Mouse (Mus musculus): ENCODE measurements at regions not wholly inside any gene's neighbourhood (a gene's known extent, or its start where the extent isn't known, plus 50 kb on each side); places are given as distances from the start of the nearest gene placed in this dataset.

DNA sequence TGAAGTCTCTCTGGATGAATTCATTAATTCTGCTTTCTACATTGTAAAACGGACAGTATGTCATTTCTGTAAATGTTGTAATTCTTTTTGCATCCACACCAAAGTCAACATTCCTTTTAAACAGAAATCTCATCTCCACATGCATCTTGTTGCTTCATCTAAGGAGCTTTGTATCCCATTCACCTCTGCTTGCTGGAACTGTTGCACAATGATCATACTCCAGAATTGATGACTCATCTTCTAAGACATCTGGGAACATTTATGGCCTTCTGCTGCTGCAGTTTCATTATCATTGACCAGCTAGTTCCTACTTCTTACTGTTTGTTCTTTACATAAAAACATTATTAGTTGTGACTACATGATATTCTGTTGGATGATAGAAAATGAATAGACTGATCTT lies 1926.9 kb upstream of the Gm38303 start:
- no peak overlapping the region for H3K9ac ChIP-seq
- ATAC-seq: no peak
- no peak overlapping the region for H3K4me2 ChIP-seq
- 84% methylated on average over 1 of the region's 1 CpGs for WGBS
- no peak overlapping the region for H3K4me3 ChIP-seq
- no peaks in the 10 kb centered on the region for H3K4me1 ChIP-seq
- H3K27me3 ChIP-seq: no peaks in the 10 kb centered on the region
- no peak overlapping the region for H3K27ac ChIP-seq
- H3K9me3 ChIP-seq (replicated peaks): no peaks in the 10 kb centered on the region
- no peaks in the 10 kb centered on the region for H3K36me3 ChIP-seq (ENCODE audit: poor library complexity, severe bottlenecking)

DNA sequence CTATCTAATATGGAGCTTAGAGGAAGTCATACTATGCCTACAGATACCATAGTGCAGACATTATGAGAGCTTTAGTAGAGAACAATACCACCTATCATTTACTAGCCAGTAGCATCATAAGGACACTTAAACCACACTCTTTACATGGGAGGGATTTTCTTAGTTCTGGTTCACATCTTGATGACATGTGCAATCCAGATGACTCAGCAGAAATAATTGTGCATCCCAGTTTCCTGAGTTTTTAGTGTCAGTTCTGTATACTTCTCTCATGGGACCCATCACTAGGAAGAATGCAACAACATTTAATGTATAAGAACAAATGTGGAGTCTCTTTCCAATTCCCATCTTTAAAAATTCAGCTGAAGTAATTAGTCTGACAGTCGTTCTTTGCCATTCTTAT lies 1922.2 kb upstream of the Gm38303 start:
- H3K4me1 ChIP-seq: no peaks in the 10 kb centered on the region
- no peak overlapping the region for H3K4me3 ChIP-seq
- no peaks in the 10 kb centered on the region for H3K9me3 ChIP-seq (replicated peaks)
- H3K27me3 ChIP-seq: no peaks in the 10 kb centered on the region
- H3K4me2 ChIP-seq: no peak overlapping the region
- no peak overlapping the region for H3K9ac ChIP-seq
- no peaks in the 10 kb centered on the region for H3K36me3 ChIP-seq (ENCODE audit: poor library complexity, severe bottlenecking)
- H3K27ac ChIP-seq: no peak overlapping the region
- no peak for ATAC-seq
- 90% methylated on average over 1 of the region's 1 CpGs for WGBS

DNA sequence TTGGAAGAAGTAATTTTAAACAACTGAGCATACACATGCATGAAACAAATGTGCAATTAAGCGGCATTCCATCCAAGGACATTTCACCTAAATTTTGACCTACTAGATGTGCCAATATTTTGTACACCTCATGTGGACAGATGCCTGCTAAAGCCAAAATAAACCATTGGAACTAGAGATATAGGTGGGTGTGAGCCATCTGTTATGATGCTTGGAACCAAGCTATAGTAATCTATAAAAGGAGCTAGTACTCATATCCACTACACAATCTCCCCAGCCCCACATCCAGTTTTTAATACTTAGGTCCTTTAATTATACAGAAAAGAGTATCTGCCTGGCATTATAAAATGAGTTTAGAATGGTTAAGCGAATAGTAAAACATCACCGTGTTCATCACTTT lies 1910.7 kb upstream of the Gm38303 start:
- no peaks in the 10 kb centered on the region for H3K9me3 ChIP-seq (replicated peaks)
- H3K9ac ChIP-seq: no peak overlapping the region
- no peaks in the 10 kb centered on the region for H3K4me1 ChIP-seq
- H3K27ac ChIP-seq: no peak overlapping the region
- WGBS: 95% methylated on average over 3 of the region's 3 CpGs
- no peak overlapping the region for H3K4me2 ChIP-seq
- H3K4me3 ChIP-seq: no peak overlapping the region
- H3K27me3 ChIP-seq: no peaks in the 10 kb centered on the region
- no peaks in the 10 kb centered on the region for H3K36me3 ChIP-seq (ENCODE audit: poor library complexity, severe bottlenecking)
- no peak for ATAC-seq

GRCm38 (mm10) chr3:12241026-12241425 lies 1905.5 kb upstream of the Gm38303 start:
- no peaks in the 10 kb centered on the region for H3K9me3 ChIP-seq (replicated peaks)
- H3K27ac ChIP-seq: no peak overlapping the region
- no peak overlapping the region for H3K4me2 ChIP-seq
- H3K36me3 ChIP-seq (ENCODE audit: poor library complexity, severe bottlenecking): no peaks in the 10 kb centered on the region
- no peaks in the 10 kb centered on the region for H3K27me3 ChIP-seq
- H3K4me3 ChIP-seq: no peak overlapping the region
- ATAC-seq: no peak
- WGBS: 91% methylated on average over 1 of the region's 1 CpGs
- H3K9ac ChIP-seq: no peak overlapping the region
- no peaks in the 10 kb centered on the region for H3K4me1 ChIP-seq

DNA sequence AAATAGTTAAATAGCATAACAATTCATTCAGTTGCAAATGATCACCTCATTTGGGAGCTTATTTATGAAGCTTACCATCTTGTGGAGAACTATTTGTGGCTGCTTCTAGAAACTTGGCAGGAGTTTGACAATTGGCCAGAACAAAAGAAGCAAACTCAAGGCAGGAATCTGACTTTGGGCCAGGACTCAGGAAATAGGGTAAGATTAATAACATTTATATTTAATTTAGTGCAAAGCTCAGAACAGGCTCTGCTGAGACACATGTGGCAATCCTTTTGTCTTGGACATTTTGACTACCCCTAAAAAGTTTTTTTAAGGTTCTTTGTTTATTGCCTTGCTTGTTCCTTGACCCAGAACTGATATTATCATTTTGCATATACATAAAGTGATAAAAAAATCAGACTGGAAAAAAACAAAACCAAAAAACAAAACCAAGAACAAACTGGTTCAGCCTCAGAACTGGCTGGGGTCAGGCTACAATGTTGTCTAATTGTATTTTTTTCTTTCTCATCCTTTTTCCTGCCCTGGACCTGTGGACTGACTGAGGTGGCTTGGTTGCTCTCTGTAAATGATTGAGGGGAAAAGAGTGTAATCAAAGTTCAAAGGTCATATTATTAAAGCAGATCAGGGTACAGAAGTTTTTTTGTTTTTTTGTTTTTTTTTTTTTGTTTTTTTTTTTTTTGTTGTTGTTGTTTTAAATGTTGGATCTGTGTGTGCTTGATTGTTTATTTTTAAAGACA lies 1892.4 kb upstream of the Gm38303 start:
- H3K9me3 ChIP-seq (replicated peaks): no peaks in the 10 kb centered on the region
- no peak overlapping the region for H3K27ac ChIP-seq
- no peak for ATAC-seq
- no peaks in the 10 kb centered on the region for H3K4me1 ChIP-seq
- no peak overlapping the region for H3K9ac ChIP-seq
- no peak overlapping the region for H3K4me3 ChIP-seq
- no peaks in the 10 kb centered on the region for H3K27me3 ChIP-seq
- no peaks in the 10 kb centered on the region for H3K36me3 ChIP-seq (ENCODE audit: poor library complexity, severe bottlenecking)
- no peak overlapping the region for H3K4me2 ChIP-seq

DNA sequence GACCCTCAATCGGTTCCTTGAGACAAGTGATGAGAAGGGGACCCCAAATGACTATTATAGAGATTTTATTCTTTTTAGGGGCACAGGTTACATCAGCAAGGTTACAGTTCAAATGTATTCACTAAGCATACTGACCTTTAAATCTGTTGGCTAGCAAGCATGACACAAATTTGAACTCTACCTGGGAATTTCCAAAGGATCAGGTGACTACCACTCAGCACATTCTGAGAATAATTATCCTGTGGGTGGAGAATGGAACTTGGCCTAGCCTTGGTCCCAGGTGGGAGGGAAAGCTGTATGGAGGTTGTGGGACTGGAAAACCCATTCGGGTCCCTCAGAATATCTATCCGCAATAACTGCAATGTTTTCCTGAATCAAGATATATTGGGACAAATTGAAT lies 1891.3 kb upstream of the Gm38303 start:
- H3K4me2 ChIP-seq: no peak overlapping the region
- no peaks in the 10 kb centered on the region for H3K4me1 ChIP-seq
- no peak overlapping the region for H3K9ac ChIP-seq
- 86% methylated on average over 3 of the region's 3 CpGs for WGBS
- no peaks in the 10 kb centered on the region for H3K27me3 ChIP-seq
- no peak overlapping the region for H3K27ac ChIP-seq
- no peak overlapping the region for H3K4me3 ChIP-seq
- no peak for ATAC-seq
- no peaks in the 10 kb centered on the region for H3K9me3 ChIP-seq (replicated peaks)
- no peaks in the 10 kb centered on the region for H3K36me3 ChIP-seq (ENCODE audit: poor library complexity, severe bottlenecking)

DNA sequence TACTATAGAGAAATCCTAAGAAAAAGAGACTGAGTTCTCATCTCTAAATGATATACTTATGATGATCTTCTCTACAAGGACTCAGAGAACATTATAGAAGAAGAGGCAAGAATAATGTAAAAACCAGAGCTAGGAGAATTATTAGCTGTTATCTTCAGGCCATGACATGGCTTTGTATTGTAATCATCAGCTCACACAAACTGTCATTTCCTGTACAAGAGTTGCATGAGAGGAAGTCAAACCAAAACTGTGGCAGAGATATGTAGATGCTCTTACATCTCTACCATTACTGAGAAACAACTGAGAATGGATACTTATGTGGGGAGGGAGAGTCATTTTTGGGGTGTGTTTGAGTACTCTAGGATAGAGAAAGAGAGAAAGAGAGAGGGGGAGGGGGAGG lies 1889.4 kb upstream of the Gm38303 start:
- no peak overlapping the region for H3K9ac ChIP-seq
- no peaks in the 10 kb centered on the region for H3K9me3 ChIP-seq (replicated peaks)
- ATAC-seq: no peak
- no peaks in the 10 kb centered on the region for H3K4me1 ChIP-seq
- no peaks in the 10 kb centered on the region for H3K27me3 ChIP-seq
- no peak overlapping the region for H3K4me3 ChIP-seq
- H3K36me3 ChIP-seq (ENCODE audit: poor library complexity, severe bottlenecking): no peaks in the 10 kb centered on the region
- H3K4me2 ChIP-seq: no peak overlapping the region
- no peak overlapping the region for H3K27ac ChIP-seq

DNA sequence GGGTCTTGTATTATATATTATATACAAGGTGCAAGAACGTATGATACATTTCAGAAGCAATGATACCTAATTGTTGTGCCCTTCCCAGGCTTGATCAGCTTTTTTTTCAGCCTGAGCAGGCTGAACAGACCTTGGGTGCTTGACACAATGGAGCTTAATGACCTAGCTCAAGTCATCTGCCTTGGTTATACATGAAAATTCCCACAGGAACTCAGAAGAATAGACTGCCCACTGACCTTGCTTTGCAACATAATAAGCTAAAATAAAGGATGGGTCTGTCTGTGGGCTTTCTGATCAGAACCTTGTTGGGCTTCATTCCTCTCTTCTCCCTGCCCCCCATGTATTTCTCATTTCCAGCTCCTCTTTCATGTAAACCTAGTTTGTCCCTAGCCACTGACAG lies 1880.6 kb upstream of the Gm38303 start:
- no peak overlapping the region for H3K9ac ChIP-seq
- no peaks in the 10 kb centered on the region for H3K4me1 ChIP-seq
- ATAC-seq: no peak
- H3K27me3 ChIP-seq: no peaks in the 10 kb centered on the region
- WGBS: 53% methylated on average over 1 of the region's 1 CpGs
- no peak overlapping the region for H3K27ac ChIP-seq
- H3K4me2 ChIP-seq: no peak overlapping the region
- H3K9me3 ChIP-seq (replicated peaks): no peaks in the 10 kb centered on the region
- no peaks in the 10 kb centered on the region for H3K36me3 ChIP-seq (ENCODE audit: poor library complexity, severe bottlenecking)
- H3K4me3 ChIP-seq: no peak overlapping the region

- ATAC-seq: peak; percentile 10; the same call in 1 of the 2 replicates
- H3K9ac ChIP-seq: no peak overlapping the region
- H3K4me1 ChIP-seq: no peaks in the 10 kb centered on the region
- no peaks in the 10 kb centered on the region for H3K36me3 ChIP-seq (ENCODE audit: poor library complexity, severe bottlenecking)
- H3K9me3 ChIP-seq (replicated peaks): no peaks in the 10 kb centered on the region
- H3K4me3 ChIP-seq: no peak overlapping the region
- no peak overlapping the region for H3K4me2 ChIP-seq
- no peak overlapping the region for H3K27ac ChIP-seq
- no peaks in the 10 kb centered on the region for H3K27me3 ChIP-seq
- 87% methylated on average over 3 of the region's 3 CpGs for WGBS
Measured at GRCm38 (mm10) chr3:12214821-12215220, 1879.3 kb upstream of the Gm38303 start.

GRCm38 (mm10) chr3:12173371-12173770 lies 1837.9 kb upstream of the Gm38303 start:
- H3K9me3 ChIP-seq (replicated peaks): no peaks in the 10 kb centered on the region
- no peak overlapping the region for H3K9ac ChIP-seq
- H3K4me3 ChIP-seq: no peak overlapping the region
- H3K27me3 ChIP-seq: no peaks in the 10 kb centered on the region
- H3K4me2 ChIP-seq: no peak overlapping the region
- H3K4me1 ChIP-seq: no peaks in the 10 kb centered on the region
- no peaks in the 10 kb centered on the region for H3K36me3 ChIP-seq (ENCODE audit: poor library complexity, severe bottlenecking)
- H3K27ac ChIP-seq: no peak overlapping the region
- no peak for ATAC-seq
- WGBS: 70% methylated on average over 3 of the region's 3 CpGs

- no peak overlapping the region for H3K4me2 ChIP-seq
- no peak overlapping the region for H3K9ac ChIP-seq
- H3K27ac ChIP-seq: no peak overlapping the region
- ATAC-seq: no peak
- H3K4me1 ChIP-seq: no peaks in the 10 kb centered on the region
- H3K9me3 ChIP-seq (replicated peaks): no peaks in the 10 kb centered on the region
- no peaks in the 10 kb centered on the region for H3K27me3 ChIP-seq
- no peaks in the 10 kb centered on the region for H3K36me3 ChIP-seq (ENCODE audit: poor library complexity, severe bottlenecking)
- 74% methylated on average over 5 of the region's 5 CpGs for WGBS
- H3K4me3 ChIP-seq: no peak overlapping the region
Measured at GRCm38 (mm10) chr3:12151329-12151728, 1815.8 kb upstream of the Gm38303 start.

All from forebrain, embryonic 13.5 days (tissue).